Mouse (Mus musculus): ENCODE results near the gene Atcay. TPM values are rescaled to one million over a fixed set of nuclear protein-coding genes. Genes with fewer than 3 reads are reported as not detected.
A peak's percentile ranks its signal among the peaks of the same experiment; 100 is the strongest.

The Atcay gene
- polyA plus RNA-seq, 1 experiment from 2014 or later, result not detected

DNA sequence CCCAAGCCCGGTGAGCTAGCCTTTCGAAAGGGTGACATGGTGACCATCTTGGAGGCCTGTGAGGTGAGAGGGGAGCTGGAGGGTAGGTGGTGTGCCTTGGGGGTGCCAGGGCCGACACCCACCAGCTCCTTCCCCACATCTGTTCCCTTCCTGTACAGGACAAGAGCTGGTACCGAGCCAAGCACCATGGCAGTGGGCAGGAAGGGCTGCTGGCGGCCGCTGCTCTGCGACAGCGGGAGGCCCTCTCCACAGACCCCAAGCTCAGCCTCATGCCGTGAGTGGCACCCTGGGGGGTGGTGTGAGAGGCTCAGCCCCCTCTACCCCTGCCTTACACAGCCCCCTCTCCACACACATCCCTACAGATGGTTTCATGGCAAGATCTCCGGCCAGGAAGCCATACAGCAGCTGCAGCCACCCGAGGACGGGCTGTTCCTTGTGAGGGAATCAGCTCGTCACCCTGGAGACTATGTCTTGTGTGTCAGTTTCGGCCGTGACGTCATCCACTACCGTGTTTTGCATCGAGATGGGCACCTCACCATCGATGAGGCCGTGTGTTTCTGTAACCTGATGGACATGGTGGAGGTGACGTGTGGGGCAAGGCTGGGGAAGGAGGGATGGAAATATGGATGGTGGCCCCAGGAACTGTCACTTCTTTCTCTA, 28.7 kb upstream of the Atcay start:
- no peak for ATAC-seq (ENCODE audit: insufficient read depth)
- Histone ChIP-seq H3K36me3 (replicated peaks) (peaks cover 16% of the 10 kb centered on the region), H3K4me2 (no peak overlapping the region), H3K9me3 (replicated peaks) (no peaks in the 10 kb centered on the region), H3K4me1 (replicated peaks) (peaks cover 15% of the 10 kb centered on the region), H3K27me3 (peaks cover 57% of the 10 kb centered on the region), H3K27ac (replicated peaks) (no peak overlapping the region), H3K9ac (no peak overlapping the region), H3K4me3 (replicated peaks) (no peak overlapping the region)
- 48% methylated on average over 21 of the region's 21 CpGs for WGBS (ENCODE audit: insufficient replicate concordance)

DNA sequence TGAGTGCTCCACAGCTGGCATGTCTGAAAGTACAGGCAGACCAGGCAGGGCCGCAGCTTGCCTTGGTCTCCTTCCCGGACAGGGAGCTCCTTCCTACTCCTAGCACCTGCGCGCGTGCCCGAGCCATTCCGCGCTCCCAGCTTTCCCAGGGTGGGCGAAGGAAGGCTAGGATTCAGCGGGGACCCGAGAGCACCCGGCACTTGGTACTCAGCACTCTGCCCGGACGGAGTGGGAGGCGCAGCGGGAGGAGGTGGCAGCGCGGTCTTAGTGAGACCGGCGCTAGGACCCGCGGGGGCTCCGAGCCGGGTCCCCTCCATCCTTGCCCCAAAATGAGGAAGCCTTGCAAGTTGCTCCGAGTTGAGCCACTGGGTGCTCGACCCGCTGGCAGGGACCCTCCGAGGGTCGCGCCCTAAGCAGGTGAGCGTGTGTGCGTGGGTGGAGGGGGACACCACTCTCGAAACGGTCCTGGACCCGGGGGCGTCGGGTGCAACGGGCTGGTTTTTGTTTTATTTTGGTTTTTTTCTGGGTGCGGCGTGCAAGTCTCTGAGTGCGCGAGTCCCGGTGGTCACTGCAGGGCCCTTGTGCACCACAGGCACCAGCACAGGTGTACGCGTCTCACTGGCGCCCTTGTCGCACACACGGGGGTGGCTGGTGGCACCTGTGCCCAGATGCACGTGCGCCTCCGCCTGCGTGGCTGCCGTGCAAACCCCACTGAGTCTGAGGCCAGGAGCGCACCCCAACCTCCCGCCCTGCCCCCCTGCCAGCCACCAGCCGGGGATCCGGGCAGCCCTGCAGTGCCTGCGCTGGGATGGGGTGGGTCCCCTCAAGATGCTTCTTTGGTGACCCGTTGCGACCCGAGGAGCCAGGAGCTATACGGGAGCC, 26.8 kb upstream of the Atcay start:
- no peak for ATAC-seq (ENCODE audit: insufficient read depth)
- no peak overlapping the region for H3K27ac ChIP-seq (replicated peaks)

GRCm38 (mm10) chr10:81254886-81255285, 24.3 kb upstream of the Atcay start:
- Histone ChIP-seq H3K36me3 (replicated peaks) (no peaks in the 10 kb centered on the region), H3K27me3 (peaks cover 86% of the 10 kb centered on the region), H3K9ac (no peak overlapping the region), H3K27ac (replicated peaks) (no peak overlapping the region), H3K4me2 (no peak overlapping the region), H3K4me1 (replicated peaks) (peaks cover 26% of the 10 kb centered on the region), H3K4me3 (replicated peaks) (no peak overlapping the region), H3K9me3 (replicated peaks) (no peaks in the 10 kb centered on the region)
- WGBS (ENCODE audit: insufficient replicate concordance), result 25% methylated on average over 1 of the region's 1 CpGs
- ATAC-seq (ENCODE audit: insufficient read depth), result no peak

More for the DNA sequence above, 26.8 kb upstream of the Atcay start:
- H3K36me3 ChIP-seq (replicated peaks), result 0 out of 2 replicates have a peak, but pooled peaks cover 3% of the 10 kb centered on the region
- peak overlapping the region; percentile 61 for H3K4me2 ChIP-seq
- H3K9me3 ChIP-seq (replicated peaks), result no peaks in the 10 kb centered on the region
- no peak overlapping the region for H3K9ac ChIP-seq
- peaks cover 20% of the 10 kb centered on the region for H3K4me1 ChIP-seq (replicated peaks)
- H3K4me3 ChIP-seq (replicated peaks), result peak overlapping the region; percentile 44
- peaks cover 76% of the 10 kb centered on the region for H3K27me3 ChIP-seq
- 2% methylated on average over 62 of the region's 62 CpGs for WGBS (ENCODE audit: insufficient replicate concordance)

DNA sequence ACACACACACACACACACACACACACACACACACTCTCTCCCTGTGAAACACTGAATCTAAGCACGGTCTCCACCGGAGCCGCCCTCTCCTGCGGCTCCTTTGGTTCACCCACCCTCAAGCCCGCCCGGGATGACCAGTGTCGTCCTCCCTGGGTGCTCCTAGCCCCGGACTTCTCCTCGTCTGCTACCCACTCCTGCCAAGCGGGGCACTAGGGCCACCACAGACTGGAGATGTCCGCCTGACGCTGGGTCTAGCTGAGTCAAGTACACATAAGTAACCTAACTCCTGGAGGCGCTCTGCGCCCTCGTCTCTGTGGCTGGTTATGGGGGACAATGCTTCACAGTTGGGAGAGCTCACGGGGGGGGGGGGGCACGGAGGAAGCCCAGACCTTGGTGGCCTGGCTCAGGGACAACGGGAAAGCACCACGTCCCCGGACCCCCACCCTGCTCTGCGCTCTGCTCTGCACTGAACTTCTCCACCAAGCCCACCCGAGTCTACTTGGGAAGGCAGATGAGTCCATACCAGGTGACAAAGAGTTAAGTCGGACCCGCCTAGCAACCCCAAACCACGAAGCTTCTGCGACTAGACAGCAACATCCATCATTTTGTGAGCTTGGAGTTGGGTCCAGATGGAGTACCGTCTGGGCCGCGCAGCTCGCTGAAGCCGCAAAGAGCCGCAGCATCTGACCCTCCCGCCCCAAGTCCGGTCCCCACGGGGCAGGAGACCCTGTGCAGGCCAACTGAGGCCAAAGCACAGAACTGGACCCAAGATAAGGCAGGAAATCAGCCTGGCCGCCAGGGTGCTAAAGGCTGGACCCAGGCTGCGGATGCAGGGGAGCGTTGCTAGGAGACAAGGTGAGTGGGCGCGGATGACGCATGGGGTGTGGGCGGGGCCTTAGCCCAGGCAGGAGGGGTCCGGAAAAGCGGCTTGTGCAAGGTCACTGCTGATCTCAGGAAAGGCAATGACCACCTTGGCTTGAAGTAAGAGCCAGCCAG, 22.1 kb upstream of the Atcay start, which contains the start of gene Matk:
Matk (plus strand) TSS at position 512 of the 996 bp plus-strand sequence.
- Histone ChIP-seq H3K27me3 (peaks cover 64% of the 10 kb centered on the region), H3K4me3 (replicated peaks) (no peak within 1 kb of the TSS), H3K4me1 (replicated peaks) (peaks cover 24% of the 10 kb centered on the region), H3K4me2 (no peak within 1 kb of the TSS), H3K27ac (replicated peaks) (no peak within 1 kb of the TSS), H3K36me3 (replicated peaks) (no peaks in the 10 kb centered on the region), H3K9ac (no peak within 1 kb of the TSS), H3K9me3 (replicated peaks) (no peaks in the 10 kb centered on the region)
- no peak for ATAC-seq (ENCODE audit: insufficient read depth)
- 12% methylated on average over 44 of the region's 44 CpGs for WGBS (ENCODE audit: insufficient replicate concordance)

- H3K4me1 ChIP-seq (replicated peaks), result peaks cover 16% of the 10 kb centered on the region
- no peak overlapping the region for H3K27ac ChIP-seq (replicated peaks)
- H3K9ac ChIP-seq, result no peak overlapping the region
- no peaks in the 10 kb centered on the region for H3K36me3 ChIP-seq (replicated peaks)
- H3K4me3 ChIP-seq (replicated peaks), result no peak overlapping the region
- H3K9me3 ChIP-seq (replicated peaks), result no peaks in the 10 kb centered on the region
- H3K4me2 ChIP-seq, result no peak overlapping the region
- H3K27me3 ChIP-seq, result peaks cover 45% of the 10 kb centered on the region
- WGBS (ENCODE audit: insufficient replicate concordance), result 64% methylated on average over 8 of the region's 8 CpGs
- 0 out of 2 replicates have a peak, but pooled peaks have one; percentile 8 for ATAC-seq (ENCODE audit: insufficient read depth)
These were observed 18.8 kb upstream of the Atcay start for GRCm38 (mm10) chr10:81249442-81249841.

GRCm38 (mm10) chr10:81247804-81248203, 17.2 kb upstream of the Atcay start:
- Histone ChIP-seq H3K4me1 (replicated peaks) (peaks cover 13% of the 10 kb centered on the region; the same call in 1 of the 2 replicates), H3K27ac (replicated peaks) (no peak overlapping the region), H3K36me3 (replicated peaks) (no peaks in the 10 kb centered on the region), H3K4me3 (replicated peaks) (no peak overlapping the region), H3K4me2 (no peak overlapping the region), H3K9ac (no peak overlapping the region), H3K27me3 (peaks cover 45% of the 10 kb centered on the region), H3K9me3 (replicated peaks) (no peaks in the 10 kb centered on the region)
- no peak for ATAC-seq (ENCODE audit: insufficient read depth)
- 67% methylated on average over 2 of the region's 2 CpGs for WGBS (ENCODE audit: insufficient replicate concordance)

GRCm38 (mm10) chr10:81245166-81245565, 14.5 kb upstream of the Atcay start:
- Histone ChIP-seq H3K27ac (replicated peaks) (no peak overlapping the region), H3K4me2 (no peak overlapping the region)

GRCm38 (mm10) chr10:81244595-81244994, 14.0 kb upstream of the Atcay start:
- H3K4me1 ChIP-seq (replicated peaks), result peaks cover 7% of the 10 kb centered on the region; the same call in 1 of the 2 replicates
- WGBS (ENCODE audit: insufficient replicate concordance), result 3% methylated on average over 17 of the region's 17 CpGs
- no peaks in the 10 kb centered on the region for H3K36me3 ChIP-seq (replicated peaks)
- no peak overlapping the region for H3K4me2 ChIP-seq
- H3K27ac ChIP-seq (replicated peaks), result no peak overlapping the region
- ATAC-seq (ENCODE audit: insufficient read depth), result 0 out of 2 replicates have a peak, but pooled peaks have one; percentile 29
- peaks cover 57% of the 10 kb centered on the region for H3K27me3 ChIP-seq
- H3K9me3 ChIP-seq (replicated peaks), result no peaks in the 10 kb centered on the region
- H3K4me3 ChIP-seq (replicated peaks), result no peak overlapping the region
- no peak overlapping the region for H3K9ac ChIP-seq

More at GRCm38 (mm10) chr10:81245166-81245565, 14.5 kb upstream of the Atcay start:
- no peaks in the 10 kb centered on the region for H3K9me3 ChIP-seq (replicated peaks)
- WGBS (ENCODE audit: insufficient replicate concordance), result 84% methylated on average over 6 of the region's 6 CpGs
- H3K9ac ChIP-seq, result no peak overlapping the region
- peaks cover 9% of the 10 kb centered on the region; the same call in 1 of the 2 replicates for H3K4me1 ChIP-seq (replicated peaks)
- ATAC-seq (ENCODE audit: insufficient read depth), result no peak
- H3K36me3 ChIP-seq (replicated peaks), result no peaks in the 10 kb centered on the region
- H3K4me3 ChIP-seq (replicated peaks), result no peak overlapping the region
- peaks cover 52% of the 10 kb centered on the region for H3K27me3 ChIP-seq

DNA sequence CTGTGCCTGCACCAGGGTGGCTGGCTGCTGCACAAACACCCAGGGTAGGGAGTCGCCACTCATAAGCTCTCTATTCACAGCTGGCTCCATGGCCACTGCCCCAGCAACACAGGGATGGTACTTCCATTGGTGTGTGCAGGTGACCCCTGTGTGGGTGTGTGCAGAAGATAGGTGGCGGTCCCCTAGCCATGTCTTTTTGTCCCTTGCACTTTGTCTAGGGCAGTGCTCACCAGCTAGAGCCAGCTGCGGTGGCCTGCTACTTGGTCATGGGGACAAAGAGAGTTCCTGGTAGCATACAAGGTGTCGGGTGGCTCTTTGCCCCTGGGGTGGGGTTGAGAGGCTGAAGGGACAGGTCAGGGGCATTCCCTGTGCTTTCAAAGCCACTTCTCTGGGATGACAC, 13.5 kb upstream of the Atcay start:
- no peak overlapping the region for H3K9ac ChIP-seq
- WGBS (ENCODE audit: insufficient replicate concordance), result 70% methylated on average over 4 of the region's 4 CpGs
- no peaks in the 10 kb centered on the region for H3K9me3 ChIP-seq (replicated peaks)
- peaks cover 62% of the 10 kb centered on the region for H3K27me3 ChIP-seq
- H3K4me3 ChIP-seq (replicated peaks), result no peak overlapping the region
- peaks cover 4% of the 10 kb centered on the region; the same call in 1 of the 2 replicates for H3K4me1 ChIP-seq (replicated peaks)
- no peak overlapping the region for H3K27ac ChIP-seq (replicated peaks)
- no peaks in the 10 kb centered on the region for H3K36me3 ChIP-seq (replicated peaks)
- ATAC-seq (ENCODE audit: insufficient read depth), result no peak
- H3K4me2 ChIP-seq, result no peak overlapping the region

DNA sequence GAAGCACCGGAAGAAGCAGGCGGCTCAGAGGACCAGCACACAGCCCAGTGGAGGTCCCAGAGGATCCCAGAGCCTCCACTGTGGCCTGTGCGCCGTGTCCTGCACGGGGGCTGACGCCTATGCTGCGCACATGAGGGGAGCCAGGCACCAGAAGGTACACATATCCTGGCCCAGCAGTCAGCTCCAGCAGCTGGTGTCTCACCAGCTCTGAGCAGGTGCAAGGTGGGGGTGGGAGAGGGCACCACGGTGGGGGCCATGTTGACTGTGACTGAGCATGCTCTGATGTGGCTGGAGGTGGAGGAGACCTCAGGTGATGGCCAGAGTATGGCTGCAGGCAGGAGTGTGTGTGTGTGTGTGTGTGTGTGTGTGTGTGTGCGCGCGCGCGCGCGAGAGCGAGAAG, 11.4 kb upstream of the Atcay start:
- no peak overlapping the region for H3K27ac ChIP-seq (replicated peaks)
- H3K4me1 ChIP-seq (replicated peaks), result peaks cover 4% of the 10 kb centered on the region; the same call in 1 of the 2 replicates
- ATAC-seq (ENCODE audit: insufficient read depth), result no peak
- 81% methylated on average over 16 of the region's 16 CpGs for WGBS (ENCODE audit: insufficient replicate concordance)
- H3K4me2 ChIP-seq, result no peak overlapping the region
- H3K36me3 ChIP-seq (replicated peaks), result no peaks in the 10 kb centered on the region
- peaks cover 81% of the 10 kb centered on the region for H3K27me3 ChIP-seq
- H3K9ac ChIP-seq, result no peak overlapping the region
- no peaks in the 10 kb centered on the region for H3K9me3 ChIP-seq (replicated peaks)
- H3K4me3 ChIP-seq (replicated peaks), result no peak overlapping the region

Measured in liver, embryonic 15.5 days (tissue).